Mouse (Mus musculus) macrophage (primary cell): ENCODE data around the gene Pdcd4. TPM values are rescaled to one million over a fixed set of nuclear protein-coding genes. Genes with fewer than 3 reads are reported as not detected.

Experiments used
- H3K27ac ChIP-seq: fragments of 350-480 bp; formaldehyde crosslinking; 2 replicates; pipeline ENCODE4 v1.9.0; 2021
- H3K36me3 ChIP-seq: fragments of 350-480 bp; formaldehyde crosslinking; 2 replicates; pipeline ENCODE4 v1.9.0; 2021; ENCODE audit errors: inconsistent target
- H3K4me3 ChIP-seq: fragments of 350-480 bp; formaldehyde crosslinking; 2 replicates; pipeline ENCODE4 v1.9.0; 2021; ENCODE audit errors: inconsistent target
- H3K79me2 ChIP-seq: fragments of 350-480 bp; formaldehyde crosslinking; 2 replicates; pipeline ENCODE4 v1.9.0; 2021; ENCODE audit errors: inconsistent target
- WGBS: methylation state at CpG from one replicate; pipeline ENCODE4 v1.1.7; 2026; ENCODE audit warnings: inconsistent platforms; ENCODE audit not compliant: missing documents; 5-methylcytosine and 5-hydroxymethylcytosine counted together
- polyA plus RNA-seq: library from polyadenylated mRNA; stranded (reverse); fragments of 250-400 nt; gene quantifications from 3 replicates; pipeline ENCODE4 v1.2.4, GENCODE M21; 2018; ENCODE audit warnings: inconsistent platforms

Gene Pdcd4
- polyA plus RNA-seq, 1 experiment from 2014 or later, result 15.6 TPM

- no peak overlapping the region for H3K27ac ChIP-seq
- no peak overlapping the region for H3K4me3 ChIP-seq
- 92% methylated on average over 7 of the region's 7 CpGs for WGBS
These were observed 30.7 kb upstream of the Pdcd4 start for GRCm38 (mm10) chr19:53861346-53861745.

GRCm38 (mm10) chr19:53862573-53863246, 29.3 kb upstream of the Pdcd4 start:
- no peaks in the 10 kb centered on the region for H3K79me2 ChIP-seq
- H3K4me3 ChIP-seq, result no peak overlapping the region
- 86% methylated on average over 8 of the region's 8 CpGs for WGBS

More at GRCm38 (mm10) chr19:53861346-53861745, 30.7 kb upstream of the Pdcd4 start:
- H3K79me2 ChIP-seq, result no peaks in the 10 kb centered on the region
- no peaks in the 10 kb centered on the region for H3K36me3 ChIP-seq

GRCm38 (mm10) chr19:53867238-53867637, 24.8 kb upstream of the Pdcd4 start:
- Histone ChIP-seq H3K4me3 (no peak overlapping the region), H3K27ac (no peak overlapping the region), H3K79me2 (no peaks in the 10 kb centered on the region), H3K36me3 (no peaks in the 10 kb centered on the region)

More at GRCm38 (mm10) chr19:53862573-53863246, 29.3 kb upstream of the Pdcd4 start:
- Histone ChIP-seq H3K36me3 (no peaks in the 10 kb centered on the region), H3K27ac (no peak overlapping the region)

GRCm38 (mm10) chr19:53868125-53868524, 23.9 kb upstream of the Pdcd4 start:
- 90% methylated on average over 6 of the region's 6 CpGs for WGBS
- H3K27ac ChIP-seq, result no peak overlapping the region
- H3K4me3 ChIP-seq, result no peak overlapping the region

GRCm38 (mm10) chr19:53868796-53869195, 23.2 kb upstream of the Pdcd4 start:
- WGBS, result 100% methylated on average over 1 of the region's 1 CpGs
- H3K36me3 ChIP-seq, result no peaks in the 10 kb centered on the region
- no peak overlapping the region for H3K27ac ChIP-seq
- no peak overlapping the region for H3K4me3 ChIP-seq
- no peaks in the 10 kb centered on the region for H3K79me2 ChIP-seq

More at GRCm38 (mm10) chr19:53868125-53868524, 23.9 kb upstream of the Pdcd4 start:
- Histone ChIP-seq H3K79me2 (no peaks in the 10 kb centered on the region), H3K36me3 (no peaks in the 10 kb centered on the region)

- H3K27ac ChIP-seq, result no peak overlapping the region
- no peak overlapping the region for H3K4me3 ChIP-seq
- WGBS, result 34% methylated on average over 4 of the region's 4 CpGs
- no peaks in the 10 kb centered on the region for H3K79me2 ChIP-seq
- H3K36me3 ChIP-seq, result no peaks in the 10 kb centered on the region
These were observed 22.3 kb upstream of the Pdcd4 start for GRCm38 (mm10) chr19:53869427-53870385.

- H3K4me3 ChIP-seq, result no peak overlapping the region
- no peaks in the 10 kb centered on the region for H3K36me3 ChIP-seq
- no peaks in the 10 kb centered on the region for H3K79me2 ChIP-seq
- H3K27ac ChIP-seq, result no peak overlapping the region
- WGBS, result 94% methylated on average over 2 of the region's 2 CpGs
These were observed 21.5 kb upstream of the Pdcd4 start for GRCm38 (mm10) chr19:53870568-53870967.

- Histone ChIP-seq H3K36me3 (no peaks in the 10 kb centered on the region), H3K27ac (no peak overlapping the region), H3K79me2 (no peaks in the 10 kb centered on the region), H3K4me3 (no peak overlapping the region)
- WGBS, result 81% methylated on average over 6 of the region's 6 CpGs
These were observed 20.5 kb upstream of the Pdcd4 start for GRCm38 (mm10) chr19:53871502-53871901.

GRCm38 (mm10) chr19:53872994-53873713, 18.9 kb upstream of the Pdcd4 start:
- WGBS, result 94% methylated on average over 6 of the region's 6 CpGs
- no peaks in the 10 kb centered on the region for H3K79me2 ChIP-seq
- no peak overlapping the region for H3K4me3 ChIP-seq
- no peak overlapping the region for H3K27ac ChIP-seq
- no peaks in the 10 kb centered on the region for H3K36me3 ChIP-seq

GRCm38 (mm10) chr19:53875246-53875645, 16.8 kb upstream of the Pdcd4 start:
- no peak overlapping the region for H3K4me3 ChIP-seq
- WGBS, result 93% methylated on average over 6 of the region's 6 CpGs
- no peaks in the 10 kb centered on the region for H3K36me3 ChIP-seq
- no peaks in the 10 kb centered on the region for H3K79me2 ChIP-seq
- H3K27ac ChIP-seq, result no peak overlapping the region

GRCm38 (mm10) chr19:53877779-53878178, 14.3 kb upstream of the Pdcd4 start:
- Histone ChIP-seq H3K79me2 (no peaks in the 10 kb centered on the region), H3K36me3 (no peaks in the 10 kb centered on the region), H3K27ac (no peak overlapping the region), H3K4me3 (no peak overlapping the region)
- WGBS, result no CpG with 5 or more reads among the region's 1 CpGs

GRCm38 (mm10) chr19:53880460-53880859, 11.6 kb upstream of the Pdcd4 start:
- WGBS, result 90% methylated on average over 1 of the region's 1 CpGs
- Histone ChIP-seq H3K79me2 (no peaks in the 10 kb centered on the region), H3K27ac (no peak overlapping the region), H3K36me3 (no peaks in the 10 kb centered on the region), H3K4me3 (no peak overlapping the region)

- Histone ChIP-seq H3K27ac (no peak overlapping the region), H3K4me3 (no peak overlapping the region), H3K36me3 (no peaks in the 10 kb centered on the region), H3K79me2 (no peaks in the 10 kb centered on the region)
- WGBS, result 90% methylated on average over 5 of the region's 5 CpGs
These were observed 10.2 kb upstream of the Pdcd4 start for GRCm38 (mm10) chr19:53881786-53882185.

- H3K79me2 ChIP-seq, result no peaks in the 10 kb centered on the region
- WGBS, result 95% methylated on average over 9 of the region's 10 CpGs
- no peak overlapping the region for H3K27ac ChIP-seq
- H3K36me3 ChIP-seq, result no peaks in the 10 kb centered on the region
- no peak overlapping the region for H3K4me3 ChIP-seq
These were observed 6.6 kb upstream of the Pdcd4 start for GRCm38 (mm10) chr19:53885450-53885849.
